Mouse (Mus musculus): ENCODE results near the gene Mllt10. TPM values are rescaled to one million over a fixed set of nuclear protein-coding genes. Genes with fewer than 3 reads are reported as not detected.
A peak's percentile ranks its signal among the peaks of the same experiment; 100 is the strongest.
"Not testable (repeated sequence)": the region's sequence is repeated elsewhere in the genome, so short reads cannot be mapped to it uniquely, and the experiment has no call there.

The Mllt10 gene
- polyA plus RNA-seq, 1 experiment from 2014 or later: 20.7 TPM

DNA sequence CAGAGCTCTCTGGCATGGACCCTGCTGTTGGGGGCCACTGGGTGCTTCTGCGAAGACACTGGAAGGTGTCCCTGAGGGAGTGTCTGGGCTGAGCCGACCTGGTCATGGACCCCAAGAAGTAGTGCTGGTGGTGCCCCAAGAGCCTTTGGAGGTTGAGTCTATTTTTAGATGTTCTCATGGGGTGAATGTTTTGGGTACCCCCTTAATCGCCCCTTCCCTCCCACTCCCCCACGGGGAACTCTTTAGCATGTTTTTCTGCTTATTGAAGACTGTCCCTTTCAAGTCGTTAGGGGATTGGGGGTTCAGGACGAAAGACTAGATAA is 10.6 kb downstream of the Mllt10 start:
- DNase-seq (no peak), ATAC-seq (no peak)
- H3K27ac ChIP-seq (ENCODE audit: low read depth): peak overlapping the region; percentile 99
- peaks cover 8% of the 10 kb centered on the region for H3K36me3 ChIP-seq (replicated peaks; ENCODE audit: insufficient read depth, low read length)
- H3K9ac ChIP-seq (replicated peaks): peak overlapping the region; percentile 98
- H3K27me3 ChIP-seq (ENCODE audit: insufficient read depth, low read length): no peaks in the 10 kb centered on the region
- H3K4me1 ChIP-seq (ENCODE audit: insufficient read depth): peaks cover 8% of the 10 kb centered on the region
- no peaks in the 10 kb centered on the region for H3K9me3 ChIP-seq (ENCODE audit: low read length)
- H3K4me2 ChIP-seq (ENCODE audit: low read depth, low read length): peak overlapping the region; percentile 79
- 8% methylated on average over 6 of the region's 6 CpGs for WGBS (ENCODE audit: insufficient replicate concordance)
- H3K4me3 ChIP-seq (ENCODE audit: low read depth, low read length): peak overlapping the region; percentile 76
- TF ChIP-seq EP300 (IDR thresholded peaks at IDR 0.05; ENCODE audit: low read depth): no peak
- no peak for TF ChIP-seq CTCF (IDR thresholded peaks at IDR 0.05; ENCODE audit: low read depth)

DNA sequence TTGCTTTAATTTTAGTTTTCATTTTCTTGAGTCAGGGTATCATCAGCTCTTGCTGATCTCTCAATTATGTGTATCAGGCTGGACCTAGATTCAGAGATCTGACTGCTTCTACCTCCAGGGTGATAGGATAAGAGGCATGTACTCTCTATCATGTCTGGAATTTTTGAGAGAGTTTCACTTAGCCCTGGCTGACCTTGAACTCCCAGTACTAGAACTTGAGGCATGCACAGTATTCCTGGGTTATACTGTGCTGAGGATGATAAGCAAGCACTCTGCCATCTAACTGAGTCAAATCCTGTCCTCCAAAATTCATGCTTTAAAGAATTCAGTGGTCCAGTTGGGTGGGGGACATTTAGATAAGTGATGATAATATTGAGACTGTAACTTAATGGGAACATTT is 11.4 kb downstream of the Mllt10 start:
- H3K27me3 ChIP-seq (ENCODE audit: insufficient read depth, low read length): no peaks in the 10 kb centered on the region
- peaks cover 8% of the 10 kb centered on the region for H3K36me3 ChIP-seq (replicated peaks; ENCODE audit: insufficient read depth, low read length)
- no peak overlapping the region; the same call in 1 of the 2 replicates for H3K4me3 ChIP-seq (ENCODE audit: low read depth, low read length)
- TF ChIP-seq EP300 (IDR thresholded peaks at IDR 0.05; ENCODE audit: low read depth): no peak
- no peak for TF ChIP-seq CTCF (IDR thresholded peaks at IDR 0.05; ENCODE audit: low read depth)
- DNase-seq (no peak), ATAC-seq (no peak)
- peaks cover 8% of the 10 kb centered on the region for H3K4me1 ChIP-seq (ENCODE audit: insufficient read depth)
- H3K9me3 ChIP-seq (ENCODE audit: low read length): no peaks in the 10 kb centered on the region
- H3K9ac ChIP-seq (replicated peaks): no peak overlapping the region; the same call in 1 of the 2 replicates
- no peak overlapping the region for H3K27ac ChIP-seq (ENCODE audit: low read depth)
- peak overlapping the region; percentile 79; the same call in 1 of the 2 replicates for H3K4me2 ChIP-seq (ENCODE audit: low read depth, low read length)

DNA sequence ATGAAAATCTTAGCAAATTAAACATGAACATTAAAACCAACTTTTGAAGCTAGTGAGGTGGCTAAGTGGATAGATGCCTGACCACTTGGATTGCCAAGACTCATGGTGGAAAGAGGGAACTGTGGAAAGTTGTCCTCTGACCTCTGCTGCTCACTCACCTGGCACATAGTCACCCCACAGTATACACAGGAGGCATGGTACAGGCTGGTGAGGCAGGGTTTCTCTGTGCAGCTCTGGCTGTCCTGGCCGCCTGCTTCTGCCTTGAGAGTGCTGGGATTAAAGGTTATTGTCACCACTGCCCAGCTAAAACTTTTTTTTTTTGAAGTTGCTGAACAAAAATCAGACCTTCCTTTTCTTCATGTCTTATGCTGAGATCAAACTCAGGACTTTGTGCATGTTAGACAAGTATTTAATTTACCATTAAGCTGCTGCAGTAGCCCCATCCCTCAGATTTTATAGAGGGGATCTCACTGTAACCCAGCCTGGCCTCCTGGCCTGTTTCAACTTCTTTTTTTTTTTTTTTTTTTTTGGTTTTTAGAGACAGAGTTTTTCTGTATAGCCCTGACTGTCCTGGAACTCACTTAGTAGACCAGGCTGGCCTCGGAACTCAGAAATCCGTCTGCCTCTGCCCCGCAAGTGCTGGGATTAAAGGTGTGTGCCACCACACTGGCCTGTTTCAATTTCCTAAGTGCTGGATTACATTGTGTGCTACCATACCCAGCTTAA is 13.2 kb downstream of the Mllt10 start:
- no peak overlapping the region for H3K4me2 ChIP-seq (ENCODE audit: low read depth, low read length)
- no peaks in the 10 kb centered on the region for H3K9me3 ChIP-seq (ENCODE audit: low read length)
- H3K36me3 ChIP-seq (replicated peaks; ENCODE audit: insufficient read depth, low read length): peaks cover 15% of the 10 kb centered on the region
- H3K9ac ChIP-seq (replicated peaks): no peak overlapping the region
- peak overlapping the region; percentile 26; the same call in 1 of the 2 replicates for H3K27ac ChIP-seq (ENCODE audit: low read depth)
- TF ChIP-seq CTCF (IDR thresholded peaks at IDR 0.05; ENCODE audit: low read depth) (no peak), EP300 (IDR thresholded peaks at IDR 0.05; ENCODE audit: low read depth) (no peak)
- H3K27me3 ChIP-seq (ENCODE audit: insufficient read depth, low read length): no peaks in the 10 kb centered on the region
- DNase-seq (no peak), ATAC-seq (no peak)
- 82% methylated on average over 4 of the region's 4 CpGs for WGBS (ENCODE audit: insufficient replicate concordance)
- H3K4me3 ChIP-seq (ENCODE audit: low read depth, low read length): no peak overlapping the region
- H3K4me1 ChIP-seq (ENCODE audit: insufficient read depth): peaks cover 8% of the 10 kb centered on the region

DNA sequence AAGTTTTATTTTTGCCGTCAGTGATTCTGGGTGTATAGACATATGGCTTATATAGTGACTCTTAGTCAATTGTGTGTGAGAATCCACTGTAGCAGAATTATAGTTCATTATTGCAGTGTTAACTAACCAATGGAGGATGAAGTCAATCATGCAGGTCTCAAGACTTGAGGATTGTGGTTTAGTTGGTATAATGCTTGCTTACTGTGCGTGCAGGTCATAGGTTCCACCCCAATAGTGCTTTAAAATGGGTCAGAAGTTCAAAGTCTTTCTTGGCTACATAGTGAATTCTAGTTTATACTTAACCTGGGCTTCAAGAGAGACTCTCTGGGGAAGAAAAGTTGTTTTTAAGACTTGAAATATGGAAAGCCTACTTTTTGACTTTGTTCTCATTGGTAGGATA is 16.9 kb downstream of the Mllt10 start:
- WGBS (ENCODE audit: insufficient replicate concordance): 75% methylated on average over 2 of the region's 2 CpGs
- Histone ChIP-seq H3K36me3 (replicated peaks; ENCODE audit: insufficient read depth, low read length) (peaks cover 39% of the 10 kb centered on the region), H3K27me3 (ENCODE audit: insufficient read depth, low read length) (no peaks in the 10 kb centered on the region), H3K27ac (ENCODE audit: low read depth) (no peak overlapping the region), H3K9me3 (ENCODE audit: low read length) (no peaks in the 10 kb centered on the region), H3K9ac (replicated peaks) (no peak overlapping the region), H3K4me2 (ENCODE audit: low read depth, low read length) (no peak overlapping the region), H3K4me1 (ENCODE audit: insufficient read depth) (peaks cover 8% of the 10 kb centered on the region), H3K4me3 (ENCODE audit: low read depth, low read length) (no peak overlapping the region)
- no peak for ATAC-seq
- TF ChIP-seq CTCF (IDR thresholded peaks at IDR 0.05; ENCODE audit: low read depth) (no peak), EP300 (IDR thresholded peaks at IDR 0.05; ENCODE audit: low read depth) (no peak)
- no peak for DNase-seq

DNA sequence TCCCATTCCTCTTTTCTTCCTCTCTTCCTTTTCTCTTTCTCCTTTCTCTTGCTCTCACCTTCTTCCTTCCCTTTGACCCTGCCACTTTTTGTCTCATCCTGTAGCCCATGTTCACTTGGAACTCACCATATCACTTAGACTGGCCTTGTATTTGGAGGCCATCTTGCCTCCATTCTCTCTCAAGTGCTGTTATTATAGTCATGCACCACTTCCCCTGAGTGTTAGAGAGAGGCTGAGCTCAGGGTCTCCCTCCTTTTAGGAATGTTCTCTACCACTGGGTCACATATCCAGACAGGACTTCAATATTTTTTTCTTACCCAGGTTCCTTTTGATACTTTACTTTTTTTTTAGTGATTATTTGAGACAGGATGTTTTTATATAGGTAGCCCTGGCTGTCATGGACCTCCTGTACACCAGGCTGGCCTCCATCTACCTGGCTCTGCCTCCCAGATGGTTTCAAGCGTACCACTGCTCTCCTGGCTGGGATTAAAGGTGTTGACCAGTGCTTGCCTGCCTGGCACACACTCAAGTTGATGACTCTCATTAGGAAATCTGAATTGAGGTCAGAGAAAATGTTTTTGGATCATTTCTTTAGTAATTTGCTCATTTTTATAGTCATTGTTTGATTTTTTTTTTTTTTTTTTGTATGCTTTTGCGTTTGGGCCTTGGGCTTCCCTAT is 25.3 kb downstream of the Mllt10 start:
- Histone ChIP-seq H3K27me3 (ENCODE audit: insufficient read depth, low read length) (no peaks in the 10 kb centered on the region), H3K4me3 (ENCODE audit: low read depth, low read length) (no peak overlapping the region), H3K9me3 (ENCODE audit: low read length) (no peaks in the 10 kb centered on the region), H3K4me2 (ENCODE audit: low read depth, low read length) (no peak overlapping the region), H3K27ac (ENCODE audit: low read depth) (no peak overlapping the region), H3K36me3 (replicated peaks; ENCODE audit: insufficient read depth, low read length) (peaks cover 56% of the 10 kb centered on the region), H3K4me1 (ENCODE audit: insufficient read depth) (no peaks in the 10 kb centered on the region), H3K9ac (replicated peaks) (no peak overlapping the region)
- DNase-seq: no peak
- ATAC-seq: no peak
- TF ChIP-seq EP300 (IDR thresholded peaks at IDR 0.05; ENCODE audit: low read depth) (no peak), CTCF (IDR thresholded peaks at IDR 0.05; ENCODE audit: low read depth) (no peak)
- whole genome bisulfite sequencing (ENCODE audit: insufficient replicate concordance): 86% methylated on average over 2 of the region's 2 CpGs

DNA sequence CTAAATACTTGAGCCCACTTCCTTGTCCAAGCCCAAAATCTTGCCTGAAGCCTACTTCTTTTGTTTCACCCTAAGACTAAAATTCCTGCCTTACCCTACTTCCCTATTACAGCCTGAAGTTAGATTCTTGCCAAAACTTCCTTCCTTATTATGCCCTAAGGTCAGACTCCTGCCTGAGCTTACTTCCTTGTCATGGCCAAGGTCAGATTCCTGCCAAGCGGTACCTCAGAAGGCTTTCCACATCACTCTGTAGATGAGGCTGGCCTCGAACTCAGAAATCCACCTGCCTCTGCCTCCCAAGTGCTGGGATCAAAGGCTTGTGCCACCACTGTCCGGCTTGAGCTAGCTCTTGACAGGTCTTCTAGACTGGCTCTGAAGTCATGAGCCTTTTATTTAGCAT is 32.7 kb downstream of the Mllt10 start:
- H3K36me3 ChIP-seq (replicated peaks; ENCODE audit: insufficient read depth, low read length): peaks cover 56% of the 10 kb centered on the region
- H3K27ac ChIP-seq (ENCODE audit: low read depth); H3K27me3 ChIP-seq (ENCODE audit: insufficient read depth, low read length); DNase-seq; ATAC-seq; H3K4me3 ChIP-seq (ENCODE audit: low read depth, low read length); H3K9me3 ChIP-seq (ENCODE audit: low read length); H3K4me2 ChIP-seq (ENCODE audit: low read depth, low read length); H3K9ac ChIP-seq (replicated peaks); H3K4me1 ChIP-seq (ENCODE audit: insufficient read depth): not testable (repeated sequence)
- 87% methylated on average over 3 of the region's 3 CpGs for WGBS (ENCODE audit: insufficient replicate concordance)

All from liver, postnatal 0 days (tissue).